Mouse (Mus musculus) stomach, postnatal 0 days (tissue): ENCODE results near the gene Pon1. TPM values are rescaled to one million over a fixed set of nuclear protein-coding genes. Genes with fewer than 3 reads are reported as not detected.

Experiments
- ATAC-seq: fragments of 200-750 bp; cut with Nextera tagmentation; 2 replicates; pipeline ENCODE4 v1.8.0; 2017; ENCODE audit not compliant: low FRiP score, low TSS enrichment
- DNase-seq: peaks from one replicate; pipeline ENCODE4 v3.0.0-alpha.2; 2016; ENCODE audit warnings: low spot score
- H3K27ac ChIP-seq: fragments of 300-500 bp; sonication (generic); replicated peaks from 2 replicates; pipeline ENCODE4 v1.5.1; 2014; ENCODE audit warnings: mild to moderate bottlenecking, control low read depth
- H3K27me3 ChIP-seq: fragments of 300-500 bp; sonication (generic); 2 replicates; pipeline ENCODE4 v1.6.1; 2014; ENCODE audit warnings: low read length; ENCODE audit not compliant: control insufficient read depth, insufficient read depth
- H3K36me3 ChIP-seq: fragments of 300-500 bp; sonication (generic); 2 replicates; pipeline ENCODE4 v1.6.1; 2014; ENCODE audit warnings: low read length, mixed read lengths; ENCODE audit not compliant: control insufficient read depth, insufficient read depth
- H3K4me1 ChIP-seq: fragments of 300-500 bp; sonication (generic); replicated peaks from 2 replicates; pipeline ENCODE4 v1.6.1; 2014; ENCODE audit warnings: antibody characterized with exemption; ENCODE audit not compliant: control insufficient read depth, insufficient read depth
- H3K4me2 ChIP-seq: fragments of 300-500 bp; sonication (generic); replicated peaks from 2 replicates; pipeline ENCODE4 v1.6.1; 2014; ENCODE audit warnings: low read depth, mild to moderate bottlenecking, control low read depth, moderate library complexity
- H3K4me3 ChIP-seq: fragments of 300-500 bp; sonication (generic); 2 replicates; pipeline ENCODE4 v1.5.1; 2014; ENCODE audit warnings: low read depth, low read length, control low read depth
- H3K9ac ChIP-seq: fragments of 300-500 bp; sonication (generic); 2 replicates; pipeline ENCODE4 v1.6.1; 2014; ENCODE audit warnings: mild to moderate bottlenecking, low read length, control low read depth, mixed read lengths
- H3K9me3 ChIP-seq: fragments of 300-500 bp; sonication (generic); 2 replicates; pipeline ENCODE4 v1.6.1; 2016; ENCODE audit warnings: low read length; ENCODE audit not compliant: control insufficient read depth
- CTCF ChIP-seq: IDR thresholded peaks from 2 replicates; pipeline ENCODE4 v1.5.1; 2016; ENCODE audit warnings: antibody characterized with exemption, low read depth, mild to moderate bottlenecking, moderate library complexity
- EP300 ChIP-seq: optimal IDR thresholded peaks from 2 replicates; pipeline ENCODE3; 2016; ENCODE audit warnings: antibody characterized with exemption
- WGBS: fragments of 180-500 bp; shearing (Covaris S2); extraction: QIAGEN DNeasy Blood & Tissue Kit; methylation state at CpG from one replicate; pipeline ENCODE4 v1.1.7; 2014; 5-methylcytosine and 5-hydroxymethylcytosine counted together
- polyA plus RNA-seq: library from polyadenylated mRNA; unstranded; fragments of >200 nt; fragmentation: Nextera tagmentation; extraction: Ambion mirVana; gene quantifications from 2 replicates; pipeline ENCODE4 v1.2.1, GENCODE M21; 2015

Gene Pon1
- polyA plus RNA-seq, 1 experiment from 2014 or later, result 0.52 TPM

DNA sequence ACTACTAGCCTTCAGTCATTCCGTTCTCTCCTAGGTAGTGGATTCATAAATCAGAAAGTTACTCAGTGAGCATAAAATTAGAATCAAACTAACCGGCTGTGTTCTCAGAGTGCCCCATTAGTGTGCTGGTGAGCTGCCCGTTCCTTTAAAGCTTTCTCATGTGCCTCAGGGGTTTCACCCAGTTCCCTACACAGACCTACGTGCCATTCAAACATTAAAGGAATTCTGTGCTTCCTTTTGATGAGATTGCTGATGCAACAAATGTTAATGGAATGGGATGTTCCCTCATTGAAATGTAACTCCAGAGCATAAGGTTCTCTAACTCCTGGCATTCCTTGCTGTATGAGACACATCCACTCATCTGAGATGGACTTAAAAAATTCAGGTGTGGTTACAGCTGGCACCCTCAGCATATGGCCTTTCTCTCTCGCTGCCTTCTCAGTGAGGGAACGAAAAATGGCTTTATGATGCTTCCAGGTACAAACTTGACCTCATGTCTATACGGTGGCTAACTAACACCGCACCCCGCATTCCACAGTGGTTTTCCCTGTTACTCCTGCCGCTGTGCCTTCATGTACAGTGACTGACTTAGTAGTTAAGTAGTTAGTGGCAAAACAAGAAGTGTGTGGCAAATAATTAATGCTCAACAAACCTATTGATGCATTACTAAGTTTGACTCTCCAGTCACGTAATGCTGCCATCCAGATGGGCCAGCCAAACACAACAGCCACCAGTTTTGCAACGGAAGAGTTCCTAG, 54.7 kb downstream of the Pon1 start:
- Histone ChIP-seq H3K4me3 (no peak overlapping the region), H3K4me2 (no peak overlapping the region), H3K4me1 (no peaks in the 10 kb centered on the region), H3K27me3 (no peaks in the 10 kb centered on the region), H3K27ac (no peak overlapping the region), H3K9ac (no peak overlapping the region), H3K9me3 (no peaks in the 10 kb centered on the region), H3K36me3 (no peaks in the 10 kb centered on the region)
- ATAC-seq (no peak), DNase-seq (no peak)
- TF ChIP-seq EP300 (no peak), CTCF (no peak)
- 87% methylated on average over 12 of the region's 12 CpGs for WGBS

GRCm38 (mm10) chr6:5136046-5136445, 57.7 kb downstream of the Pon1 start:
- 75% methylated on average over 6 of the region's 6 CpGs for WGBS
- no peak overlapping the region for H3K4me3 ChIP-seq
- H3K4me2 ChIP-seq, result no peak overlapping the region
- no peaks in the 10 kb centered on the region for H3K9me3 ChIP-seq
- H3K27me3 ChIP-seq, result no peaks in the 10 kb centered on the region
- H3K27ac ChIP-seq, result no peak overlapping the region
- no peaks in the 10 kb centered on the region for H3K36me3 ChIP-seq
- no peak for TF ChIP-seq CTCF
- TF ChIP-seq EP300, result no peak
- ATAC-seq (no peak), DNase-seq (no peak)
- no peak overlapping the region for H3K9ac ChIP-seq
- H3K4me1 ChIP-seq, result no peaks in the 10 kb centered on the region

GRCm38 (mm10) chr6:5134986-5135385, 58.8 kb downstream of the Pon1 start:
- no peak for ATAC-seq
- Histone ChIP-seq H3K27ac (no peak overlapping the region), H3K9ac (no peak overlapping the region), H3K4me1 (no peaks in the 10 kb centered on the region), H3K9me3 (no peaks in the 10 kb centered on the region), H3K4me3 (no peak overlapping the region), H3K36me3 (no peaks in the 10 kb centered on the region), H3K4me2 (no peak overlapping the region), H3K27me3 (no peaks in the 10 kb centered on the region)
- 61% methylated on average over 6 of the region's 6 CpGs for WGBS
- TF ChIP-seq EP300 (no peak), CTCF (no peak)
- no peak for DNase-seq

DNA sequence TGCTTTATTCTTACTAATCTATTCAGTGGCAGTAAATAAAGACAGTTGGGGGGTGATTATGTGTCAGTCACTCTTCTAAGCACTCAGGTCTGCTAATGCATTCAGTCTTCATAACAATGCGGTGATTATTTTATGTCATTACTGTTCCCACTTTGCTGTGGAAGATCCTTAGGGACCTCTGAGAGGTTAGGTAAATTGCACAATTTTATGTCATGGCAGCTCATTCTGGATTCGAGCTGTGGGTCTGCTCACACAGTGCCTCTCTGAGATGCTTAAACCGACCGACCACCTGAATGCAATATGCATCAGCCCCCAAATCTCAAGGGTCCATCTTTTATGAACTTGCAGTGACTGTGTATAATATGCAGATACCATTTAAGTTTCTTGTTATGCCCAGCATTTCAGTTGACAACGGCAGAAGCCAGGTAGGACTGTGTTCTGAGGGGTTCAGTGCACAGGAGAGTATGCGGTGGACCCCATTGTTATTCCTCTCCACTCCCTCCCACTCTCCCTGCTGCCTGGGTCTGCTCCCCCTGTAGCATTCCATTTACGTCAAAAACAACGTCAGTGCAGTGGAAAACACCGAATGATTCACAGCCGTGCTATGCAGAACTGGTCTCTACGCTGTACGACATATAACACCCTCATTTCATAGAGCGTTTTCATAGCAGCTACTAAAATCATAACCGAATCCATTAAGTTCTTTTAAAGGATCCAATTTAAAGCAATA, 64.2 kb downstream of the Pon1 start:
- H3K4me3 ChIP-seq, result no peak overlapping the region
- TF ChIP-seq EP300, result no peak
- no peak for TF ChIP-seq CTCF
- WGBS, result 86% methylated on average over 14 of the region's 14 CpGs
- H3K9ac ChIP-seq, result no peak overlapping the region
- no peak for DNase-seq
- no peak overlapping the region for H3K4me2 ChIP-seq
- no peak overlapping the region for H3K27ac ChIP-seq
- H3K27me3 ChIP-seq, result no peaks in the 10 kb centered on the region
- H3K9me3 ChIP-seq, result no peaks in the 10 kb centered on the region
- H3K4me1 ChIP-seq, result no peaks in the 10 kb centered on the region
- ATAC-seq, result no peak
- H3K36me3 ChIP-seq, result no peaks in the 10 kb centered on the region

GRCm38 (mm10) chr6:5120229-5120628, 73.5 kb downstream of the Pon1 start:
- Histone ChIP-seq H3K9ac (no peak overlapping the region), H3K4me3 (no peak overlapping the region), H3K4me1 (no peaks in the 10 kb centered on the region), H3K4me2 (no peak overlapping the region), H3K27me3 (no peaks in the 10 kb centered on the region), H3K27ac (no peak overlapping the region), H3K36me3 (no peaks in the 10 kb centered on the region), H3K9me3 (no peaks in the 10 kb centered on the region)
- no peak for ATAC-seq
- TF ChIP-seq CTCF (no peak), EP300 (no peak)
- WGBS, result 50% methylated on average over 3 of the region's 3 CpGs
- DNase-seq, result no peak
